Mouse (Mus musculus) liver, embryonic 14.5 days (tissue): ENCODE data around the gene Drg1.

Source experiments
- CTCF ChIP-seq: IDR thresholded peaks from 2 replicates; pipeline ENCODE4 v1.5.1; 2016; ENCODE audit warnings: antibody characterized with exemption, low read depth, control low read depth
- EP300 ChIP-seq: IDR thresholded peaks from 2 replicates; pipeline ENCODE4 v1.6.1; 2016; ENCODE audit warnings: antibody characterized with exemption, low read depth

DNA sequence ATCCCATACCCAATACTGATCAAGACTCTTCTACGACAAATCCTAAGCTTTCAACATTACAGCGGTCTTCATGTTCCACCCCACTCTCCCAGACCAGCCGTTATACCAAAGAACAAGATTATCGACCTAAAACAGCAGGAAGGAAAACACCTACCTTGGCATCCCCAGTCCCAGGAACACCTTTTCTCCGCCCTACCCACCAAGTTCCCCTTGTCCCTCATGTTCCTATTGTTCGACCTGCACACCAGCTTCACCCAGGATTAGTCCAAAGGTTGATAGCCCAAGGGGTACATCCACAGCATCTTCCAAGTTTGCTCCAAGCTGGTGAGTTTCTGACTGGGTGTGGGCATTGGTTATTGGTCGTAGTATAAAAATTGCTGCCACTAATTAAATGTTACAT is 23.8 kb downstream of the Drg1 start:
- TF ChIP-seq EP300 (no peak), CTCF (no peak)
